Mouse (Mus musculus): ENCODE measurements at regions not wholly inside any gene's neighbourhood (a gene's known extent, or its start where the extent isn't known, plus 50 kb on each side); places are given as distances from the start of the nearest gene placed in this dataset.

DNA sequence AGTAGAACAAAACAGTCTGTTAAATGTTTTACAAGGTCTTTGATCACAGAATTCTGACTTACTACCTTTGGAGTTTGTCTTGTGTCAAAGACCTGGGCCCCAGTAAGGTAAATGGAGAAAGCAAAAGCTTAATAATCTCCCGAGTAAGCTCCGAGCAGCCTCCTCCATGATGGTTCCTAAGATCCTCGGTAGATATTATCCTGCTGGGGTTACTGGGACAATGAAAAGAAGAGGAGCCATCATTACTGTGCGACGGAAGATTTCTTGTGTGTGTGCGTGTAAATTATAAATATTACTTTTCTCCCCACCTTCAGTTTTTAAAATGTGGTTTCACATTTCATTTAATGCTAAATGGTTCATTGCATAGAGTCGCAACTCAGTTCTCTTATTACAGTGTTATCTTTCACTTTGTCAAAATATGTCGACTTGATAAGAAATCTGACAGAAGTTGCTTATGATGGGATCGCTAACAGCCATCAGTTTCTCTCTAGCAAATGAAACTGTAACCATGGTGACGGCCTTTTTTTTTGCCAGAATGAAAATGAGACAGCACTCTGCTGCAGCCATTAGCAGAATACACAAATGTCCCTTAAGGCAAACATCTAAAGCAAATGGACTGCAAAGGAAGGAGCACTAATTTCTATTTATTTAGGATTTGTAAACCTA, 658.2 kb downstream of the Car8 start:
- TF ChIP-seq CTCF (IDR thresholded peaks at IDR 0.05; ENCODE audit: insufficient read depth, low read length): no peak
- TF ChIP-seq POLR2A (IDR thresholded peaks at IDR 0.05; ENCODE audit: borderline replicate concordance, extremely low read depth, low read depth, low read length): no peak

All from lung, adult 2 months (tissue).